Mouse (Mus musculus) mature B cell (primary cell): ENCODE results near the gene Snu13.

ENCODE experiments used
- in situ Hi-C: fragments of 300-500 bp; cut with MboI; formaldehyde crosslinking; loops from 2 replicates; pipeline ENCODE4 v1.14.3; 2019

The Snu13 gene

GRCm38 (mm10) chr15:82047080-82047883 is at the start of gene Snu13:
Gene Snu13 (minus strand): TSS chr15:82047598.
- in situ Hi-C loops: no loop called here

- in situ Hi-C loops: no loop called here
These were observed 43.7 kb upstream of the Snu13 start for GRCm38 (mm10) chr15:82091061-82091460.

GRCm38 (mm10) chr15:82087266-82087665 is 39.9 kb upstream of the Snu13 start:
- in situ Hi-C loops: no loop called here

- in situ Hi-C loops: no loop called here
These were observed 38.7 kb upstream of the Snu13 start for GRCm38 (mm10) chr15:82086131-82086530.

- in situ Hi-C loops: no loop called here
These were observed 38.2 kb upstream of the Snu13 start for GRCm38 (mm10) chr15:82085606-82086005.

GRCm38 (mm10) chr15:82081161-82081560 is 33.8 kb upstream of the Snu13 start:
- in situ Hi-C loops: no loop called here

- in situ Hi-C loops: no loop called here
These were observed 32.5 kb upstream of the Snu13 start for GRCm38 (mm10) chr15:82079883-82080282.

GRCm38 (mm10) chr15:82073490-82073889 is 26.1 kb upstream of the Snu13 start:
- in situ Hi-C loops: no loop called here

- in situ Hi-C loops: no loop called here
These were observed 24.5 kb upstream of the Snu13 start for GRCm38 (mm10) chr15:82071816-82072469.

GRCm38 (mm10) chr15:82069898-82070297 is 22.5 kb upstream of the Snu13 start, which contains the start of gene Mei1:
Gene Mei1 (plus strand): TSS chr15:82069996.
- in situ Hi-C loops: no loop called here

GRCm38 (mm10) chr15:82065511-82065910 is 18.1 kb upstream of the Snu13 start:
- in situ Hi-C loops: no loop called here

GRCm38 (mm10) chr15:82063909-82064308 is 16.5 kb upstream of the Snu13 start:
- in situ Hi-C loops: no loop called here

GRCm38 (mm10) chr15:82058719-82059201 is 11.4 kb upstream of the Snu13 start, which contains the start of gene 4930407I10Rik:
Gene 4930407I10Rik (plus strand): TSS chr15:82059151.
- in situ Hi-C loops: no loop called here

GRCm38 (mm10) chr15:82052544-82052943 is 5.1 kb upstream of the Snu13 start:
- in situ Hi-C loops: no loop called here

- in situ Hi-C loops: no loop called here
These were observed 1.0 kb downstream of the Snu13 start for GRCm38 (mm10) chr15:82046246-82046891.

- in situ Hi-C loops: no loop called here
These were observed 3.1 kb downstream of the Snu13 start for GRCm38 (mm10) chr15:82044166-82044784.

- in situ Hi-C loops: no loop called here
These were observed 6.7 kb downstream of the Snu13 start for GRCm38 (mm10) chr15:82040650-82041049.

- in situ Hi-C loops: no loop called here
These were observed 11.3 kb downstream of the Snu13 start for GRCm38 (mm10) chr15:82035904-82036689.

- in situ Hi-C loops: no loop called here
These were observed 13.6 kb downstream of the Snu13 start, which contains the start of gene Desi1 for GRCm38 (mm10) chr15:82033762-82034161. Gene Desi1 (minus strand): TSS chr15:82033862.

- in situ Hi-C loops: no loop called here
These were observed 15.0 kb downstream of the Snu13 start for GRCm38 (mm10) chr15:82032386-82032785.

- in situ Hi-C loops: no loop called here
These were observed 19.7 kb downstream of the Snu13 start for GRCm38 (mm10) chr15:82027726-82028125.
